Mouse (Mus musculus) spleen, adult 12 weeks (tissue): ENCODE measurements around the gene Galc.
"Not testable (repeated sequence)": the region's sequence is repeated elsewhere in the genome, so short reads cannot be mapped to it uniquely, and the experiment has no call there.

ENCODE experiments used
- DNase-seq: peaks from one replicate; pipeline ENCODE4 v3.0.0; 2022; ENCODE audit warnings: low spot score

Galc gene

DNA sequence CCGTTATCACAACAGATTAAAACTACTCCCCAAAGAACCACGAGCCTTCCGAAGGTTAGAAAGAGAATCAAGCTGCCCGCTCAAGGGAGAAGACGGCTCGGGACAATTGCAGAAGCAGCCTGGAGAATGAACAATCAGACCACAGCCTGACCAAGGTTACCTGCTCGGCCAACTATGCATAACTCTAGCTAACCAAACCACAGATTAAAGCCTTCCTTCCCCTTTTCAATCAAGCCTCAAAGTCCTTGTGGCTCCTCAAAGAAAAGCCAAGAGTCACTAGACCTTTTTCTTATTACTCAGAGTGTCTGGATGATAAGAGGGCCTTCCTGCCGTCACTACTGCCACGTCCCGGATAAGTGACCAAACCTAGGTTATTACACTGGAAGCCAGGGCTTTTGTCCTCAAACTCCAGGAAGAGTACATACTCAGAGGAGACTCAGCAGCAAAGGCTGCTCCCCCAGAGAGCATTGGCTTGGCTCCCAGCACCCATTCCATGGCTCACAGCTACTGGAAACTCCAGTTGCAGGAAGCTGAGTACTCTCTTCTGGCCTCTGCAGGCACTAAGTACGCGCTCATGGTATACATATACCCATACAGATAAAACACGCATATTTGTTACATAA is 3.8 kb downstream of the Galc start:
- no peak for DNase-seq

DNA sequence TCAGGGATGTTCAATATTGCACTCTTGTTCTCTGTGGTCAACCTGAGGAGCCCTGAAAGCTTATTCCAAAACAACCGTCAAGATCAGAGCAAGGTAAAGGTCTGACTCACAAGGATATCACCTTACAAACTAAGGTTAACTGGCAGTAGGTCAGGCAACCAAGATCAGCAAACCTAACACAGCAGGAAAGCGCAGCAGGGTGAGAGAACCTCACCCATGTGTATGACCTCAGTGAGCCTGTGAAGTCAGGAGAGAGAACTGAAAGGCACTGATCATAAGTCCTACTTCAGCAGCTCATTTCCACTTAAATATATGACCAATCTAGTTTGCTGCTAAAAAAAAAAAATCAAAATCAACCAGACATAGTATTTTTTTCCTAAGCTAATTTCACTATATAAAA is 6.8 kb downstream of the Galc start:
- no peak for DNase-seq

DNA sequence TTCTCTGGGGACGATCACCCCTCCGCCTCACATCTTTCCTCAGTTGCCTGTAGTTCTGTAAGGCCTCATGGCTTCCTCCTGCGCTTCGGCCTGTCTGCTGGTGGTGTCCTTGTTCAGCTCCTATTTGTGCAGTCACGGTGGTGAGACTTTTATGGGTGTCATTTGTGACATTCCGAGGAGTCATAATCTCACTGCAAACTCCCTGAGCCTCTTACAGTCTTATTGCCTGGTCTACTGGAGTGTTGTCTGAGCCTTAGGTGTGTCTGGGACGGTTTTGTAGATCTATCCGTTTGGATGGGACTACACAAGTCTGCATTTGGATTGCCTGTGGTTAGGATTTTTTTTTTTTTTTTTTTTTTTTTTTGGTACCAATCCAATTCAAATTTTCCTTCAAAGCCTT is 8.9 kb downstream of the Galc start:
- no peak for DNase-seq

DNA sequence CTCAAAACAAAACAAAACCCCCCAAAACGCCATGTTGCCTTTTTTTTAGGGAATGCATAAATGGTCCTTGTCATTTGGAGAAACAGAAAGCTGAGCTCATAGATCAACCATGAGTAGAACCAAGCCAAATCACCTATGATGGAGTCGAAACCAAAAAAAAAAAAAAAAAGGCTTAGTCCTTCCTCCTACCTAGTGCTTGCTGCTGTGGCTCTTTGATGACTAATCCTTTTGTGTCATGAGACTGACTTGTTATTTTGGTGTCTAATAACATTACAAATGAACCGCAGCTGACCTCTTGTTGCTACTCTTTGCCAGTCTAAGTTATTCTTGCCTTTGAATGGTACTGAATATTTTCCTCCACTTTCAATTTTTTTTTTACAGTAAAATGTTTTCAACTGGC is 9.6 kb downstream of the Galc start:
- no peak for DNase-seq

DNA sequence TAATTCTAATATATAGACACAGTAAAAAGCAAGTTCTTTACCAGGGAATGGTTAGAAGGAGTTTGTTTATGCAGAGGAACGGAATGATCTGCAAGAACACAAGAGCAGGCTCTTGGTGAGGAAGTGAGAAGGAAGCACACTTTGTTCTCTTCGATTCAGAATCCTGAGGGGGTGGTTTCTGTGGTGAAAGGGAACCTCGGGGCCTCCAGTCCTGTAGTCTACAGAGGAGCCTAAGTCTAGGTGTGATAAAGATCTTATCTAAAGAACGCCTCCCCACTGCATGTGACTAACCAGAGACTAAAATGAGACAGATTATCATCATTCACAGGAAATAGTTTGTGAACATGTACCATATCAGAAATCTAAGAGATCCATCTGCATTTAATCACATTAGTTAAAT is 12.4 kb downstream of the Galc start:
- DNase-seq = no peak

DNA sequence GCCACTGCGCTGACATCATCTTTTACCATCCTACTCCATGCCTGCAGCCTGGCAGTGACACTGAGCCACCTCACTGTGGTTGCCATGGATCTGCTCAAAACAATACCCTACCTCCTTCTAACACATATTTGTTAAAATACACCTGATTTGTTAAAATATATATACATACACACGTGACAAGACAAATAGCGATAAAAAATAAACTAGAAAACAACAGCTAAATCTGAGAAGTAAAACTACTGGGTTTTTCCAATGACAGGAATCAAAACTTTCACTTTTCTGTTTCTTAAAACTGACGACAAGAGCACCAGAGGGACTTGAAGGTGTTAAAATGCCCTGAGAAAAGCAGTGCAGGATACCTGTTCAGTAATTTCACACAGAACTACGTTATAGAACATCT is 14.4 kb downstream of the Galc start:
- DNase-seq = no peak

DNA sequence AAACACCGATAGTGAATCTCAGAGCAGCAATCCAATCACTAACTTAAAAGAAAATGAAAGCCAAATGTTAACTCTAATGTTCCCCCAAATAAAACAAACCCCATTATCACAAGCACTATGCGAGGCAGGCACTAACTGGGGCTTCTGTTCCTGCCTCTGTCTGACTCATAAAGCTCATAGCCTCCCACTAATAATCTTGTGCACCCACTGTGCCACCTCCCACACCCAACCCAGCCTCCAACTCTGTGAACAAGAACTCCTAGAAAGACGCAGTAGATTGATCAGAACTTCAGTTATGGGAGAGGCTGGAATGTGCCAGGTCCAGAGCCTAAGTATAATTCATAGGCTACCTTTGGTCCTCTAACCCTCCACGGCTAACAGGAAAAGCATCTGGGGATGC is 15.1 kb downstream of the Galc start:
- DNase-seq = no peak

DNA sequence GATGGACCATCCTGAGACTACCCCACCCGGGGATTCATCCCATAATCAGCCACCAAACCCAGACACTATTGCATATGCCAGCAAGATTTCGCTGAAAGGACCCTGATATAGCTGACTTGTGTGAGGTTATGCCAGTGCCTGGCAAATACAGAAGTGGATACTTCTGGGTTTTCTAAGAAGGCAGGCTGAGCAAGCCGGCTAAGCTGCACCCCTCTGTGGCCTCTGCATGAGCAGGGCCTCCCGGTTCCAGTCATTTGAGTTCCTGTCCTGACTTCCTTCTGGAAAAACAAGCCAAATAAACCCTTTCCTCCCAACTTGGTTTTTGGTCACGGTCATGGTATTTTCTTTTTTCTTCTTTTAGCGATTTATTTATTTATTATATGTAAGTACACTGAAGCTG is 20.8 kb downstream of the Galc start:
- not testable (repeated sequence) for DNase-seq

DNA sequence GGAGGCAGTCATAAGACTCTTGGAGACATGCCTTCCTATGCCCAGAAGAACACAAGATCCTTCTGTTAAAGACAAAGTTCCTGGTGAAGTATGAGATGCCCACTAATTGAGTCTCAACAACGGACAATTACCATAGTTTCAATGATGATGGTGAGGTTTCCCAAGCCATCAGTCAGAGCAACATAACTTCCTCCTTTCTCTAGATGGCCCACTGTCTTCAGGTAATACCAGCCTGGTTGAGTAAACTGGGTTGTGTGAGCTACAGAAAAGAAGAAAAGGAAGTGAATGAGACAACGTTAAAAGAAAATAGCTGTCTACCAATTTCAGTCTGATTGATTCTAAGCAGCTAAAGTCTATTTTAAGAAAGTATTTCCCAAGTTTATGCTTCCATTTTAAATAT is 32.2 kb downstream of the Galc start:
- no peak for DNase-seq

DNA sequence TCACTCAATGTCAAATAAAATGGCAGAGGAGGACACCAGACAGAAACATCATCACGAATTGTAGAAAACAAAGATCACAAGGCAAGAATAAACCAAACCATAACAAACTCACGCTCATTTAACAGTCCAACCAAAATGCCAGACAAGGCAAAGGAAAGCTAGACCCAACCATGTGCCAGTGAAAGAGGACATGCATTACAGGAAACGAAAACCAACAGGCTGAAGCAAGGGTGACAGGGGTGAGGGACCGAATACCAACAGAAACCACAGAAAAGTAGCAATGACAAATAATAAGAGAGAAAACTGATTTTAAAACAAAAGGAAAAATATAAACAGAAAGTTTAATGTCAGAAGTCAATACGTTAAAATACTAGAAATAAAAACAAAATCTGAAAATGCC is 36.0 kb downstream of the Galc start:
- no peak for DNase-seq

DNA sequence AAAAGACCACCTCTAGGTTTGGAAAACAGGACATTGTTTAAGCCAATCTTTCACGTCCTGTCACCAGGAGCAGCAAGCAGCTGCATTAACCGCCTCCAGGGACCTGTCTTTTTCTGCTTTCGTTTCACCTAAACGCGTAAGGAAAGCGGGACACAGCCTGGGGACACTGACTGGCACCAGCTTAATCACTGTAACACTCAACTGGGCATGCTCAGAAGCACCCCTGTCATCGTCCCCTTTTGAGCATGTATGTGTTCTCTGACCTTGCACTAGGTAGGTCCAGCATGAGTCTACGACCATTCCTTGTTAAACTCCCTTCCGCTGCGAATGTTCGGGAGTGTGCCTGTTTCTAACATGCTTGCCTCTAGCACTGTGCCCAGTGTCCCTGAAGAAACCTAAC is 42.8 kb downstream of the Galc start:
- DNase-seq = no peak

DNA sequence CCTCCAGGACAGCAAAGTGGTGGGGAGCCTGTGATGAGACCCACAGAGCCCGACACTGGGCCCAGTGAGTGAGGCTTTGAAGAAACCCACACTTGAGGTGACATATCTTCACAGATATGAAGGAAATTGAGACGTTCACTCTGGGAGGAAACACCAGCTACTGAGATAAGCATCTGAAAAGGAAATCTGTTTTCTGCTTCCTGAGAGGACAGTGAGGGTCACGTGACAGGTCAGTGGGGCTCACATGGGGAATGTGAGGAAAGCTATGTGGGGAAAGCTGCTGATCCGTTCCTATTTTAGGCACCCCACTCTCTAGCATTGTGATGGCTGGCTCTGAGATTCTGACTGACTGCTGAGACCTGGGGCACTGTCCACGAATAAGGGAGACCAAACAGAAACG is 43.7 kb downstream of the Galc start:
- DNase-seq = no peak

DNA sequence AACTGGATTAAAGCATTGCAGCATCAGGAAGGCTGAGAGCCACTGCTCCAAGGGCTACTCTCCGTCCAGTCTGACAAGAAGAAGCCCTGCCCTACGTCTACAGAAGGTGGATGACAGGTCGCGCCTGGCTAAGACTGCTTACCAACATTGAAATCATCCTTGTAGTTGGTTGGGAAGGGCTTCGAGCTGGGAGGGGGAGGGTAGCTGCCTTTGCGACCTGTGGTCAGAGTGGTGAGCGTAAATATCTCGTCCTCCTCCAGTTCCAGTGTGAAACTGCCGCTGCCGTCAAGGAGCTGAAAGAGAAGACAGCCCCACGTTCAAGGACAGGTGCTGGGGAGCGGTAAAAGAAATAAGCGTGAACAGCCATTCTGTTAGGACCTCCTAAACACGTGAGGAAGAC is 45.1 kb downstream of the Galc start:
- no peak for DNase-seq

DNA sequence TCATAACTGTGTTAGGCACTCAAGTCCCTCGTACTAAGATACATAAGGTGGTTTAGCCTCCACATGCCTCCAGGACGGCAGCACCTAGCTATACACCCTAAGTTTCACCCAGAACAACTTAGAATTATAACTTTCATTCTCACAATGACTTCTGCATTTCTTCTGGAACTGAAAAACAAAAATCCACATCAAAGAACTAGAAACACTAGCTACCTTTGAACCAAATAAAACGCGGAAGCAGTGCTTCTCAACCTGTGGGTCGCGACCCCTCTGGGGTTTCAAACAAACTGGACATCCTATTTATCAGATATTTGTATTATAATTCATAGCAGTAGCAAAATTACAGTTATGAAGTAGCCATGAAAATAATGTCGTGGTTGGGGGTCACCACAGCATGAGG is 45.5 kb downstream of the Galc start:
- no peak for DNase-seq

DNA sequence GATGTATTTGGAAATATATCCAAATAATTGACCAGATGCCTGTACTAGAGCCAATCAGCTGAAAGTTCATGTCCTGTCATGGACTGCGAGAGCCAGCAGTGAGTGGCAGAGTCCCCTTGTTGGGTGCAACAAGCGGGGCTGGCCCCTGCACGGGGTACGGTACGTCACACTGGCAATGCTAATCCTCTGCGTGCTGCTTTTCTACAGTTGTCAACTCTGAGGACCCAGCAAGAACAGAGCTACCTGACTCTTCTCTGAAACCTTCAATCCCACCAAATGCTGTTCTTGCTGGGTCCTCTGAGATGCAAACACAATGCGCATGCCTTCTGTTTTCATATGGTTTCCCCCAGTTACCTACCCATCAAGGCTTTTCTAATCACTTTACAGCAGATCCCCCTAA is 45.9 kb downstream of the Galc start:
- no peak for DNase-seq

DNA sequence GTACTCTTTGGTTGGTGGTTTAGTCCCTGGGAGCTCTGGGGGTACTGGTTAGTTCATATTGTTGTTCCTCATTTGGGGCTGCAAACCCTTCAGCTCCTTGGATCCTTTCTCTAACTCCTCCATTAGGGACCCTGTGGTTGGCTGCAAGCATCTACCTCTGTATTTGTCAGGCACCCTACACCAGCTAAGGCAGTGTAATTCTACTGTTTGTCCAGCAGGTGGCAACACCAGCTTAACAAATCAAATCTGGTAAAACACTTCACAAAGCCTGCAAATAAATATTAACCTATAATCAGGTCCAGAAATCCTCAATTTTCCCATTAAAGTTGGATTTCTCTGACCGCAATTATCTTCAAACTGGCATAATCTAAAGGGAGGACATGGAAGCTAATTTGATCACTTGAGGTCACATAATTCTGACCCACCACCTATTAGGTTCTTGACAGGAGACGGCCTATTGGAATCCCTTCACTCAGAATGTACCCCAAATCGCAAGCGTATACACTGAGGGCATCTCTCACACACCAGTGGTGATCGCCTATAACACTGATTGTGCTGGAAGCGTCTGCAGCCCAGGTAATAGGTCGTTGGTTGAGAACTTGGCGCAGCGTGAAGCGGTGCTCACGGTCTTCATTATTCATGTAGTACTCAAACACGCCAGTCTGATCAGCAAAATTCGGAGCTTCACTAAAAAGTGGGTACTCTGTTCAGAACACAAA is 46.6 kb downstream of the Galc start:
- DNase-seq = no peak

DNA sequence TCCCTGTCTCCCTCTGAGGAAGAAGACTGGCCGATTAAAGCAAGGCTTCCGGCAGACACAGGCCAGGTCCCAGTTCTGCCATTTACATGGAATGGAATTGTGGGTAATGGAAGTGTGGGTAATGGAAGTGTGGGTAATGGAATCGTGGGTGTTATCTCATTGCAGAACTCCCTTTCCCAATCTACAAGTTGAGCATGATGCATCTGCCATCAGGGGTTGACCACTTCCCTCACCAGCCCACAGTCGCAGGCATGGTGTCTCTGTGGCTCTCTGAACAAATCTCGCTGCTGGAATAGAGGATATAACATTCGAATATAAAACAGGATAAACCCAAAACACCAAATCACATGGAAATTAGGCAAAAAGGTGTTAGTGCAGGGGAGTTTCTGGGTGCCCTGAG is 48.8 kb downstream of the Galc start:
- DNase-seq = no peak

DNA sequence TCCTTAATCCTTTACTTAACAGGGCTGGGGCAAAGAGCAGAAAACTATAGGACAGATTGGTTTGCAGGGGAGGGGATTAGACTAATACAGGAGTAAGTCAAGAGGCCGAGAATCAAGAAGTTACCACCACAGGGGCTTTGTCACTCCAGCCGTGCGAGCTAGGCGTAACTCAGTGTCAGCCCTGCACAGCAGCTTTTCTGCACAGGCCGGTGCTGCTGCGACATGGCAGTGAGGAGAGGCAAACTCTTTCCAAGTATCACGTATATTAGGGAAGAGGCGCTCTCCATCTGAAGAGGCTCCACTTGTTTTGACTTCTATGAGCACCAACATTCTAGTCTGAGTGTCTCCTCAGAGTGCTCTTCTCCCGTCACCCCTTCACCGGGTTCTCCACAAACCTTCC is 51.2 kb downstream of the Galc start:
- DNase-seq = no peak

DNA sequence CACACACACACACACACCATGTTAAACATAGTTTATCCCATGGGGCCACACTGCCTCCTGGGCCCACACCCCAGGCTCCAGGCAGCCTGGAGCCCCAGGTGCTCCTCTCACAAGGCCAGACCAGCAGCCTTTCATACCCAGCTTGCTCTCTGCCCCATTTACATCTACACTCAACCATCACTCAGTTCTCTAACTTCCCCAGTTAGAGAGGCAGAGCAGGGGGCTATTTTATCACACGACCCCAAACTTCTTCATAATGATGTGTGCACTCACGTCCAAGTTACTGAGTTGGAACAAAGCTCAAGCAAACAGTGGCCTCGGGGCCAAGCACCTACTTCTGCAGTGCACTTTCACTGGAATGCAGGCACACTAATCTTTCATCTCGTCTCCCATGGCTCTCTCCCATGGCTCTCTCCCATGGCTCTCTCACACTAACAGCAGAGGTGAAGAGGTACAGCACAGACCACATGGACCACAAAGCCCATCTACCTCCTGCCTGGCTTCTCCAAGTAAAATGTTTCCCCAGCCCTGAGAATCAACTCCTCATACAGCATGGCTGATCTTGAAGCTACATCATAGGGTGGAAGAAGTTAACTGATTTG is 53.7 kb downstream of the Galc start:
- no peak for DNase-seq

DNA sequence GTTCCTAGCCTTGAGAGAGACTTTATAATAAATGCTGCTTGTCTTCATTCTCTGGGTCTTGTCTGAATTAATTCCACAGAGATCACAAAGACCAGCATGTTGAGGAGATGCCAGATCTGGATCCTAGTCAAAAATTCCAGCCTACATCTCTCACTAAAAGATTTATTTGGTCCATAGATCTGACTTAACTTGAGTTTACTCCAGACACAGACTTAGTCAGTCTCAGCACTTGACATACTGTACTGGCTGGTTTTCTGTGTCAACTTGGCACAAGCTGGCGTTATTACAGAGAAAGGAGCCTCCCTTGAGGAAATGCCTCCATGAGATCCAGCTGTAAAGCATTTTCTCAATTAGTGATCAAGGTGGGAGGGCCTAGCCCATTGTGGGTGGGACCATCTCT is 61.9 kb downstream of the Galc start:
- DNase-seq = no peak

DNA sequence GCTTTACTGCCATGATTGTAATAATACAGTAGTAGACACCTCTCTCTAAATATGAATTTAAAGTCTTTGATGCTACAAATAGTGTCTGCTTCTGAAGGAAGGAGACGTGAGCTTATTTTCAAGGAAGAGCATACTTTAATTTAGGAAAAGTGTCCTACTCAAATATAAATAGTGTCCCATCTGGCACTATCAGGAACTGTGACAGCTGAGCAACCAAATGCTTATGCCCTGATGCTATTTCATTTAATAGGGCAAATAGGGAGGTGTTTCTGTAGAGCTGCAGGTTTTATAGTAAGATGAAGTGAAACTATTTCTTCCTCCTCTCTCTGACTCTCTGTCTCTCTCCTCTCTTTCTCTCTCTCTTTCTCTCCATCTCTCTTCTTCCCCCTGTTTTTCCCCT is 69.1 kb downstream of the Galc start:
- no peak for DNase-seq

DNA sequence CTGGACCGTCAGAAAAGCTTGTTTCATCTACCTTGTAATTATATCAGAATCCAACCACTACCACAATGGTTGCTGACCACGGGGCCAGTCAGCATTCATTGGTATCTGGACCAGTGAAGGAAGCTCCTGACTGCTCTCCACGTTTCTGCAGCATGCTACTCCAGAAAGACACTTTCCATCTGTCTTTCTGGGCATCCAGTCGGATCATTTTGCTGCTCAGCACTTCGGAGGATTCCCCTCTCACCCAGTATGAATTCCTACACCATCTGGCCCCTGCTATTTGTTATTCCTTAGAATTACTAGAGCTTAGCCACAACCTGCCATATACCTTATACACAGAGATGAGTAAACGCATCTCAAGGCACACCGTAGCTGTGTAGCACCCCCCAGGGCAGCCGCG is 70.2 kb downstream of the Galc start:
- DNase-seq = no peak

DNA sequence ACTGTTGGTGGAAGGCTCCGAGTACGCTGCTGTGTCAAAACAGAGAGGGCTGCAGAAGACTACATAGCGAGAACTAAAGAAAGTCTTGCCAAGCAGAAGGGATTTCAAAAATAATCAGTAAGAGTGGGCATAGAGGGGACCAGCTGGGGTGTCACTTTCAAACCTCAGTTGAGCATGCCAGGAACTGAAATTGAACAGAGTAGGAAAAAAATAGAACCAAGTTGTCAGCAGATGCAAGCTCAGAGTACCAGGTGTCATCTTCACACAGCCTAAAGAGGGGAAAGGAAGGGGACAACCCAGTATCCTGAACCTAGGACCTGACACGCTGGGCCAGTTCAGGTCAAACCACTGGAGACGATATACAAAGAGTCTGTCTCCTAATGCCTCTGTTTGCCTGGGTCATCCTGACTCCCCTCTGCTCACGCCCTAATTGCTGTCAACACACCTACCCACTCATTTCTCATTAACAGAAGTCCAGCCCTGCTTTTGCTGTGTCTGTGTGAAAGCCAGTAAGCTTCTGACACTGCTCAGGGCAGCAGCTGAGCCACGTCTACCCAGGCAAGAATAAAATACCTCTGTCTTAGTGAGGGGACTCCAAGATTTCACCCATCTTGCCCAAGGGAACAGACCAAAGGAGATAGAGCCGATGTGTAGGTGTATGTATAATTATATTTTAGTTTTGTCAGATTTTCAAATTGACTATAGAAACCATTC is 71.9 kb downstream of the Galc start:
- DNase-seq = no peak
